Mouse (Mus musculus): ENCODE measurements at regions not wholly inside any gene's neighbourhood (a gene's known extent, or its start where the extent isn't known, plus 50 kb on each side); places are given as distances from the start of the nearest gene placed in this dataset.

- no peak overlapping the region for H3K4me3 ChIP-seq (ENCODE audit: insufficient read depth in 1 of 2, low read depth in 1 of 2, low read length in 2 of 2, poor library complexity in 1 of 2, severe bottlenecking in 1 of 2)
- no peaks in the 10 kb centered on the region for H3K4me1 ChIP-seq (ENCODE audit: control insufficient read depth in 2 of 2, insufficient read depth in 2 of 2, low read length in 2 of 2, poor library complexity in 1 of 2)
- TF ChIP-seq ZC3H11A (IDR thresholded peaks at IDR 0.05; ENCODE audit: borderline replicate concordance, low read depth, low read length) (no peak), ZNF384 (IDR thresholded peaks at IDR 0.05; ENCODE audit: low read depth, low read length) (no peak), MAFK (IDR thresholded peaks at IDR 0.05; ENCODE audit: insufficient read depth, low read depth, low read length) (no peak)
- DNase-seq (ENCODE audit: low read depth, low spot score): no peak
- H3K9me3 ChIP-seq (ENCODE audit: control insufficient read depth, insufficient read depth, low read depth, low read length): no peaks in the 10 kb centered on the region
- H3K9ac ChIP-seq (ENCODE audit: insufficient read depth, low read depth, low read length, poor library complexity, severe bottlenecking): no peak overlapping the region
- no peaks in the 10 kb centered on the region for H3K36me3 ChIP-seq (ENCODE audit: control insufficient read depth, insufficient read depth, low read length, poor library complexity, severe bottlenecking)
- in situ Hi-C loops (cut with MboI; ENCODE audit: low sequenced_read_pairs in 2 of 2, unreplicated experiment in 2 of 2): no loop called here
- H3K27ac ChIP-seq (ENCODE audit: insufficient read depth, low read depth, low read length, poor library complexity, severe bottlenecking): no peak overlapping the region
Observed at GRCm38 (mm10) chr4:106043661-106044060, 254.0 kb downstream of the Gm12728 start.

DNA sequence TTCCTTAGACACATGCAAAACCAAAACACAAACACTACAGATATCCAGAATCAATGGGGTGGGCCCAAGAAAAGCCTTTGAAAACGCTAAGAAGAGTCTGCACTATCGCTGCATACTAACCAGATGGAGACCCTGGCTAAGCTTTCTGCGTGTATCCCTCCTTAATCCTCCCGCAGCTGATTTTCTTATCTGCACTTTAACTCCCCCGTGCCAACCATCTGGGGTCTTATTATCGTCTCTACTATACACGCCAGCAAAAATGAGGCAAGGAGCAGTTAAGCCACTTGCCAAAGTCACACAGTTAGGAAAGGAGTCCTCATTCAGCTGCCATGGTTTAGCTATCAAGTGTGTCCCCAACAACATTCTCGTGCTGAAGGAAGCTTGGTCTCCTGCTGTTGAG is 258.4 kb downstream of the Gm12728 start:
- no peaks in the 10 kb centered on the region for H3K36me3 ChIP-seq (ENCODE audit: control insufficient read depth, insufficient read depth, low read length, poor library complexity, severe bottlenecking)
- in situ Hi-C loops (cut with MboI; ENCODE audit: low sequenced_read_pairs in 2 of 2, unreplicated experiment in 2 of 2): no loop called here
- no peak for TF ChIP-seq ZC3H11A (IDR thresholded peaks at IDR 0.05; ENCODE audit: borderline replicate concordance, low read depth, low read length)
- no peak for TF ChIP-seq HCFC1 (IDR thresholded peaks at IDR 0.05; ENCODE audit: borderline replicate concordance, insufficient read depth, low read length)
- TF ChIP-seq MAFK (IDR thresholded peaks at IDR 0.05; ENCODE audit: insufficient read depth, low read depth, low read length): no peak
- H3K27ac ChIP-seq (ENCODE audit: insufficient read depth, low read depth, low read length, poor library complexity, severe bottlenecking): no peak overlapping the region
- no peak for DNase-seq (ENCODE audit: low read depth, low spot score)
- H3K9me3 ChIP-seq (ENCODE audit: control insufficient read depth, insufficient read depth, low read depth, low read length): no peaks in the 10 kb centered on the region
- no peak overlapping the region for H3K4me3 ChIP-seq (ENCODE audit: insufficient read depth in 1 of 2, low read depth in 1 of 2, low read length in 2 of 2, poor library complexity in 1 of 2, severe bottlenecking in 1 of 2)
- no peak overlapping the region for H3K9ac ChIP-seq (ENCODE audit: insufficient read depth, low read depth, low read length, poor library complexity, severe bottlenecking)
- no peaks in the 10 kb centered on the region for H3K4me1 ChIP-seq (ENCODE audit: control insufficient read depth in 2 of 2, insufficient read depth in 2 of 2, low read length in 2 of 2, poor library complexity in 1 of 2)

GRCm38 (mm10) chr4:106048797-106049196 is 259.1 kb downstream of the Gm12728 start:
- Histone ChIP-seq H3K4me1 (ENCODE audit: control insufficient read depth in 2 of 2, insufficient read depth in 2 of 2, low read length in 2 of 2, poor library complexity in 1 of 2) (no peaks in the 10 kb centered on the region), H3K36me3 (ENCODE audit: control insufficient read depth, insufficient read depth, low read length, poor library complexity, severe bottlenecking) (no peaks in the 10 kb centered on the region), H3K9me3 (ENCODE audit: control insufficient read depth, insufficient read depth, low read depth, low read length) (no peaks in the 10 kb centered on the region), H3K4me3 (ENCODE audit: insufficient read depth in 1 of 2, low read depth in 1 of 2, low read length in 2 of 2, poor library complexity in 1 of 2, severe bottlenecking in 1 of 2) (no peak overlapping the region), H3K27ac (ENCODE audit: insufficient read depth, low read depth, low read length, poor library complexity, severe bottlenecking) (no peak overlapping the region), H3K9ac (ENCODE audit: insufficient read depth, low read depth, low read length, poor library complexity, severe bottlenecking) (no peak overlapping the region)
- TF ChIP-seq MAFK (IDR thresholded peaks at IDR 0.05; ENCODE audit: insufficient read depth, low read depth, low read length): no peak
- in situ Hi-C loops (cut with MboI; ENCODE audit: low sequenced_read_pairs in 2 of 2, unreplicated experiment in 2 of 2): no loop called here
- no peak for DNase-seq (ENCODE audit: low read depth, low spot score)

- DNase-seq (ENCODE audit: low read depth, low spot score): no peak
- in situ Hi-C loops (cut with MboI; ENCODE audit: low sequenced_read_pairs in 2 of 2, unreplicated experiment in 2 of 2): no loop called here
- Histone ChIP-seq H3K4me3 (ENCODE audit: insufficient read depth in 1 of 2, low read depth in 1 of 2, low read length in 2 of 2, poor library complexity in 1 of 2, severe bottlenecking in 1 of 2) (no peak overlapping the region), H3K36me3 (ENCODE audit: control insufficient read depth, insufficient read depth, low read length, poor library complexity, severe bottlenecking) (no peaks in the 10 kb centered on the region), H3K4me1 (ENCODE audit: control insufficient read depth in 2 of 2, insufficient read depth in 2 of 2, low read length in 2 of 2, poor library complexity in 1 of 2) (no peaks in the 10 kb centered on the region), H3K27ac (ENCODE audit: insufficient read depth, low read depth, low read length, poor library complexity, severe bottlenecking) (no peak overlapping the region), H3K9me3 (ENCODE audit: control insufficient read depth, insufficient read depth, low read depth, low read length) (no peaks in the 10 kb centered on the region), H3K9ac (ENCODE audit: insufficient read depth, low read depth, low read length, poor library complexity, severe bottlenecking) (no peak overlapping the region)
- TF ChIP-seq HCFC1 (IDR thresholded peaks at IDR 0.05; ENCODE audit: borderline replicate concordance, insufficient read depth, low read length) (no peak), ZNF384 (IDR thresholded peaks at IDR 0.05; ENCODE audit: low read depth, low read length) (no peak), CHD2 (IDR thresholded peaks at IDR 0.05; ENCODE audit: low read depth, low read length) (no peak), ZC3H11A (IDR thresholded peaks at IDR 0.05; ENCODE audit: borderline replicate concordance, low read depth, low read length) (no peak)
Observed at GRCm38 (mm10) chr4:106049880-106050279, 260.2 kb downstream of the Gm12728 start.

- in situ Hi-C loops (cut with MboI; ENCODE audit: low sequenced_read_pairs in 2 of 2, unreplicated experiment in 2 of 2): no loop called here
Observed at GRCm38 (mm10) chr4:106050297-106050696, 260.6 kb downstream of the Gm12728 start.

More at GRCm38 (mm10) chr4:106050297-106050696, 260.6 kb downstream of the Gm12728 start:
- TF ChIP-seq MAFK (IDR thresholded peaks at IDR 0.05; ENCODE audit: insufficient read depth, low read depth, low read length): no peak
- TF ChIP-seq ZNF384 (IDR thresholded peaks at IDR 0.05; ENCODE audit: low read depth, low read length): no peak
- no peak for TF ChIP-seq CHD2 (IDR thresholded peaks at IDR 0.05; ENCODE audit: low read depth, low read length)
- TF ChIP-seq HCFC1 (IDR thresholded peaks at IDR 0.05; ENCODE audit: borderline replicate concordance, insufficient read depth, low read length): no peak
- TF ChIP-seq ZC3H11A (IDR thresholded peaks at IDR 0.05; ENCODE audit: borderline replicate concordance, low read depth, low read length): no peak
- Histone ChIP-seq H3K36me3 (ENCODE audit: control insufficient read depth, insufficient read depth, low read length, poor library complexity, severe bottlenecking) (no peaks in the 10 kb centered on the region), H3K9me3 (ENCODE audit: control insufficient read depth, insufficient read depth, low read depth, low read length) (no peaks in the 10 kb centered on the region), H3K27ac (ENCODE audit: insufficient read depth, low read depth, low read length, poor library complexity, severe bottlenecking) (no peak overlapping the region), H3K4me1 (ENCODE audit: control insufficient read depth in 2 of 2, insufficient read depth in 2 of 2, low read length in 2 of 2, poor library complexity in 1 of 2) (no peaks in the 10 kb centered on the region), H3K9ac (ENCODE audit: insufficient read depth, low read depth, low read length, poor library complexity, severe bottlenecking) (no peak overlapping the region), H3K4me3 (ENCODE audit: insufficient read depth in 1 of 2, low read depth in 1 of 2, low read length in 2 of 2, poor library complexity in 1 of 2, severe bottlenecking in 1 of 2) (no peak overlapping the region)
- no peak for DNase-seq (ENCODE audit: low read depth, low spot score)
